Mouse (Mus musculus) frontal cortex, adult (tissue): Measurements from ENCODE around the gene Fam3a.
A peak's percentile ranks its signal among the peaks of the same experiment; 100 is the strongest.
"Not testable (repeated sequence)": the region's sequence is repeated elsewhere in the genome, so short reads cannot be mapped to it uniquely, and the experiment has no call there.

Source experiments
- ATAC-seq: cut with Nextera tagmentation; 2 replicates; pipeline ENCODE4 v1.9.2; 2017; ENCODE audit warnings: mild to moderate bottlenecking, moderate library complexity, mixed read lengths; ENCODE audit not compliant: low TSS enrichment

Gene Fam3a

GRCm38 (mm10) chrX:74392535-74393443, at the start of gene Fam3a, which contains the start of gene Ikbkg:
Fam3a (minus strand) TSS chrX:74393272.
Ikbkg (plus strand) TSS chrX:74393290.
- ATAC-seq: peak; percentile 100

- ATAC-seq: peak; percentile 79
Observed at GRCm38 (mm10) chrX:74429290-74429821, 36.3 kb upstream of the Fam3a start.

- ATAC-seq: peak; percentile 76
Observed at GRCm38 (mm10) chrX:74428826-74429276, 35.8 kb upstream of the Fam3a start, which contains the start of gene G6pdx. G6pdx (minus strand) TSS chrX:74429194.

GRCm38 (mm10) chrX:74428146-74428825, 35.2 kb upstream of the Fam3a start:
- ATAC-seq: peak; percentile 29

GRCm38 (mm10) chrX:74427116-74427515, 34.0 kb upstream of the Fam3a start:
- no peak for ATAC-seq

DNA sequence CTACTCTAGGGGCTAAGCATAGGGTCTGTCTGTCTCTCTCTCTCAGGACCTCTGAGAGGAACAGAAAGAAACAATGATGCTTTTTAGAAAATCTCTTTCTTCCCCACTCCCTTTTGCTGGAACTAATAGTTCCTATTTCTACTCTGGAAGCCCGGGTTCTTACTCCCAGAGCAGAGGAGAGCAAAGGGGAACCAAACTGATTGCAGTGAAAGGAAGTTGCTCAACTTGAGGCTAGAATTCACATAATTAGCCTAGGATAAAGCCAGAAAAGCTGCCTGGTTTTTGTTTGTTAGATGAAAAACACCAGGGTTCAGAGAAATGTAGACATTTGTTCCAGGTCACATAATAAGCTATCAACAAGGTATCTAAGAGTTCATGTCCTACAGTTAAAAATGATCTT, 33.2 kb upstream of the Fam3a start:
- no peak for ATAC-seq

- no peak for ATAC-seq
Observed at GRCm38 (mm10) chrX:74425195-74425594, 32.1 kb upstream of the Fam3a start.

GRCm38 (mm10) chrX:74424443-74424842, 31.4 kb upstream of the Fam3a start:
- no peak for ATAC-seq

GRCm38 (mm10) chrX:74413377-74413776, 20.3 kb upstream of the Fam3a start:
- peak; percentile 94 for ATAC-seq

DNA sequence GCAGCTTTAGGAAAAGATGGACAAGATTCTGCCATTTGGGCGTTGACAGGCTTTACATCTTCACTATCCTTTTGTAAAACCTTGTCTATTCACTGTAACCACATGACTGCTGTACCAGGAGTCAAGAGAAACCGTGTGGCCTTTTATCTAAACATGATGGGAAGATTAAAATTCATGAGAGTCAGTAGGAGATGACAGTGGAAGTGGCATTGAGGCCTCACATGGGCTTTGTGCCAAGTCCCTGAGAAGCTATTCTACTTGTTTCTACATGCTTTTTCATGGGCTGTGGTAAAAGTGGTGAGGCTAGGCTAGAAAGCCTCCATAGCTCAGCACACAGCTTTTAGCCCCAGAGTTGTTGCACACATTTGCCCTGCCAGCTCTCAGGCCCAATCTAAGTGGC, 15.3 kb upstream of the Fam3a start:
- ATAC-seq: no peak

DNA sequence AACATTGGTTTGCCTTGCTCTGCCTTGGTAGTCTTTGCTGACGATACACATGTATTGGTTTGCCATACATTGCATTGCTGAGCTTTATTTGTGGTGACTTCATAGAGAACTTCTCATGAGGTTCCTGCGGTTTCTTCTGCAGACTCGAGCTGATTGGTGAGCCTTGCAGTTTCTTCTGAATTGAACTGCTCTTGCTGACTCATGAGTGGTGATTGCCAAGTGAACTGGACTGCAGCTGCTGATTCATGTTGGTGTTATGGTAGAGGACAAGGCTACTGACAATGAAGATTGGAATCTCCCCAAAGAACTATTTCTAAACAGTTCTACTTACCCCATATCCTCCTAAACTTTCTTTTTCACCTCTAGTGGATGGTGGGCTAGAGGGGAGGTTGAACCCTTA, 7.1 kb upstream of the Fam3a start:
- ATAC-seq: no peak

- no peak for ATAC-seq
Observed at GRCm38 (mm10) chrX:74388153-74388552, 4.9 kb downstream of the Fam3a start.

- no peak for ATAC-seq
Observed at GRCm38 (mm10) chrX:74384451-74384850, 8.6 kb downstream of the Fam3a start.

DNA sequence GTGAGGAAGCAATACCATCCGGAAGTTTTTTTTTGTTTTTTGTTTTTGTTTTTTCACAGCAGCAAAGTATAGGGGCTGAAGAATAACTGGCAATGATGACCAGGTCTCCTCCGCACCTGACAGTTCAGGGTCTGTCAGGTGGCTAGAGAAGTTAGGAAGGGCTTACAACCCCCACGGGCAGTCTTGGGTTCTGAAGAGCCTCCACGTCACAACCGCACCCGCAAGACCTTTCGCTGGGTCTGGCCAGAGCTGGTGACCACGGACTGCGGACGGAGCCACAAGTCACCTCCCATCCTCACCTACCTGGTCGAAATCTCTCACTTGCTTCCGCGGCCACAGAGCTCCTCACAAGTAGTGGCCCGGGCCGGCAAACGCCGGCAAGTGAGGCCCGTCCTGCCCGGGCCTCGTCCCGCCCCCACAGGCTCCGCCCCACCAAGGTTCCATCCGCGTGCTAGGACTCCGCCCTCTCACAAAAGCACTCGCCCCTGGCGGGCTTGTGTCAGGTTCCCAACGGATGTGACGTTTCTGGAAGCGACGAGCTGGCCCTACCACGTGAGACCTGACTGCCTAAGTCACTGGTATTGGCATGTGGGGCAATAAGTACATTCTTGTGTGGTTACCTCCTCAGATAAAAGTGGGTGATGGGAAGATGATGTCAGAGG, 20.1 kb downstream of the Fam3a start, which contains the start of the genes Ubl4a and Slc10a3:
Gene Ubl4a, minus strand, starts transcription at position 331 of the 662 bp plus-strand sequence.
Gene Slc10a3, minus strand, starts transcription at position 462 of the 662 bp plus-strand sequence.
- peak; percentile 94 for ATAC-seq

GRCm38 (mm10) chrX:74368209-74368909, 24.7 kb downstream of the Fam3a start:
- ATAC-seq: peak; percentile 72

DNA sequence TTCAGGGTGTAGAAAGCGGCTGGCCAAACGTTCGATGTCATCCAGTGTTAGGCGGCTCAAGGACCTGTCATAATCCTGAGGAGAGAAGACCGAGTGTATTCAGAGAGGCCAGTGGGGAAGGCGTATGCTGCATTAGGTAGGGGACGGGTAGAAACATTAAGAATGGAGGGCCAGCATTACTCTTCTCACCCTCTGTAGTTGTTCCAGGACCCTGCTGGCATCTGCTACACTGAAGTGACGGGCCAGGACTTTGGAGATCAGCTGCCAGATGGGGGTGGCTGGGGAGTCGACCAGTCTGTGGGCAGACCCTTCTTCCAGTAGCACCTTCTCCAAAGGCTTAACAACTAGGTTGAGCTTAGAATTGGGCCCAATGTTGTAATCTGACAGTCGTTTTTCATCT, 25.6 kb downstream of the Fam3a start:
- peak; percentile 1; the same call in 1 of the 2 replicates for ATAC-seq

GRCm38 (mm10) chrX:74359171-74359570, 33.9 kb downstream of the Fam3a start:
- ATAC-seq: no peak

DNA sequence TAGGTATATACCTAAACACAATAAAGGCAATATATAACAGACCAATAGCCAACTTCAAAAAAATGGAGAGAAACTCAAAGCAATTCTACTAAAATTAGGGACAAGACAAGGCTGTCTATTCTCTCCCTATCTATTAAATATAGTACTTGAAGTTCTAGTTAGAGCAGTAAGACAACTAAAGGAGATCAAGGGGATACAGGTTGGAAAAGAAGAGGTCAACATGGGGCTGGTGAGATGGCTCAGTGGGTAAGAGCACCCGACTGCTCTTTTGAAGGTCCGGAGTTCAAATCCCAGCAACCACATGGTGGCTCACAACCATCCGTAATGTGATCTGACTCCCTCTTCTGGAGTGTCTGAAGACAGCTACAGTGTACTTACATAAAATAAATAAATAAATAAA, 36.0 kb downstream of the Fam3a start:
- ATAC-seq: not testable (repeated sequence)

DNA sequence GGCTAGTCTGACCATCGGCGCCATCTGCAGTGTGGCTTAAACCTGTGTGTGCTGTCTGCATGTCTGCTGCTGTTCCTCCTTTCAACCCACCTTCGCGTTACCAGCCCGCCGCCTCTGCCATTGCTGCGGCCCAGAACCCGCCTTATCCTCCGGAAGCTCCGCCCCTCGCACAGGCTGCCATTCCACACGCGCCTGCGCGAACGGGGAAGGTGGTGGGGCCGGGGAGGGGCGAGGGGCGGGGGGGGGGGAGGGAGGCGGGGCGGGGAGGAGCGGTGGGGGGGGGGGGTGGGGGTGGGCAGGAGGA, 39.7 kb downstream of the Fam3a start, which contains the start of gene Lage3:
Gene Lage3, minus strand, starts transcription at position 152 of the 304 bp plus-strand sequence.
- peak; percentile 99 for ATAC-seq

- peak; percentile 56 for ATAC-seq
Observed at GRCm38 (mm10) chrX:74352645-74353466, 40.2 kb downstream of the Fam3a start.
